34 mouse cellular contexts compared by ENCODE assay signal in the genomic region with DNA sequence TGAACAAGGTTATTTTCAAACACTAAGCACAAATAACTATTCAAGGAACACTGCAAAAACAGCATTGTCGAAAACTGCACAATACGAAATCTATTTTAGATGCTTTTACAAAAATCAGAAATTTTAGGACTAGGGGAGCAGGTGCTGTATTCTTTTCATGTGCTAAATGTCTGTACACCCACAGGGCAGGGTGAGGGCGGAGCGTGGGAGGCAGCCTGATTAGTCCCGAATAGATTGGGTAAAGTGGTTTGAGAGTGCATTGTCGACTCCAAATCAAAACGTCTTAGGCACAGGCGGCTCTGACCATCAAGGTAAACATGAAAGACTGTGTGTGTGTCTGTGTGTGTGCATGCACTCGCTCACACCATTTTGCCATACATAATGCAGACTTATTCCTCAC. TPM values are rescaled to one million over a fixed set of nuclear protein-coding genes. Genes with fewer than 3 reads are reported as not detected.
"Had no signal": no experiment of that assay in that cellular context is flagged by ENCODE, and none has a peak within 500 bp of the region (broad histone marks: within the 10 kb centered on the region; RNA-seq: fewer than 3 reads in every experiment).

No protein-coding gene starts in this region.

- H3K27me3 ChIP-seq: heart, embryonic 13.5 days; heart, embryonic 15.5 days; hindbrain, embryonic 12.5 days; limb, embryonic 12.5 days; liver, embryonic 13.5 days; liver, embryonic 15.5 days had no signal

- H3K4me1 ChIP-seq: limb, embryonic 12.5 days; liver, embryonic 13.5 days; liver, embryonic 15.5 days had no signal

- ATAC-seq: hindbrain, embryonic 16.5 days; inflammation-experienced regulatory T-cells, adult 6 months; intestine, embryonic 16.5 days; liver, postnatal 0 days had no signal

- H3K4me2 ChIP-seq: heart, embryonic 13.5 days; heart, embryonic 15.5 days; hindbrain, embryonic 12.5 days; hindbrain, embryonic 14.5 days; limb, embryonic 12.5 days; liver, embryonic 11.5 days; liver, embryonic 13.5 days; liver, embryonic 15.5 days had no signal

- H3K27ac ChIP-seq: gastrocnemius, adult 2 months; heart, adult 2 months; heart, embryonic 13.5 days; heart, embryonic 15.5 days; hindbrain, embryonic 10.5 days; hindbrain, embryonic 12.5 days; hindbrain, embryonic 14.5 days; left cerebral cortex, adult 2 months; limb, embryonic 10.5 days; limb, embryonic 12.5 days; liver, embryonic 13.5 days; liver, embryonic 15.5 days had no signal

- H3K9ac ChIP-seq: heart, embryonic 13.5 days; heart, embryonic 15.5 days; hindbrain, embryonic 12.5 days; hindbrain, embryonic 14.5 days; limb, embryonic 12.5 days; liver, embryonic 13.5 days; liver, embryonic 15.5 days; liver, postnatal 0 days had no signal

- DNase-seq: gastrocnemius, adult 2 months; gastrocnemius, postnatal 10 days; gastrocnemius, postnatal 25 days; heart, adult 2 months; heart, postnatal 14 days; heart, postnatal 4 days; kidney, adult 18-20 months; kidney, adult 8-10 months; kidney, postnatal 10 days; kidney, postnatal 25 days; kidney, postnatal 4 days; liver; liver, embryonic 13.5 days; liver, postnatal 0 days had no signal

- H3K9me3 ChIP-seq: heart, embryonic 13.5 days; heart, embryonic 15.5 days; hindbrain, embryonic 10.5 days; hindbrain, embryonic 12.5 days; limb, embryonic 10.5 days; limb, embryonic 12.5 days; liver, embryonic 13.5 days; liver, embryonic 15.5 days had no signal

- H3K4me3 ChIP-seq: gastrocnemius, adult 2 months; heart, adult 2 months; heart, embryonic 13.5 days; heart, embryonic 15.5 days; hindbrain, embryonic 10.5 days; hindbrain, embryonic 12.5 days; left cerebral cortex, adult 2 months; limb, embryonic 10.5 days; limb, embryonic 12.5 days; liver, embryonic 13.5 days; liver, embryonic 15.5 days had no signal

- H3K36me3 ChIP-seq: heart, embryonic 13.5 days; heart, embryonic 15.5 days; hindbrain, embryonic 10.5 days; hindbrain, embryonic 12.5 days; limb, embryonic 10.5 days; limb, embryonic 12.5 days; liver, embryonic 13.5 days; liver, embryonic 15.5 days had no signal

RNA-seq across cellular contexts. Expression of a gene that starts 20.0 kb away (rescaled TPM):
- total RNA-seq: gastrocnemius, adult 2 months; gastrocnemius, postnatal 10 days; gastrocnemius, postnatal 25 days; gastrocnemius, postnatal 4 days; granulocyte monocyte progenitor cell, adult 5-6 weeks; heart, adult 2 months; heart, postnatal 14 days; heart, postnatal 4 days had no signal
- polyA plus RNA-seq: frontal cortex, adult 2 months; heart, embryonic 13.5 days; heart, embryonic 15.5 days; heart, postnatal 0 days; hindbrain, embryonic 10.5 days; hindbrain, embryonic 12.5 days; hindbrain, embryonic 14.5 days; hindbrain, embryonic 16.5 days; inflammation-experienced regulatory T-cells, adult 6 months; kidney, embryonic 14.5 days; kidney, embryonic 16.5 days; limb, embryonic 10.5 days; limb, embryonic 12.5 days; limb, embryonic 14.5 days; liver, embryonic 11.5 days; liver, embryonic 13.5 days; liver, embryonic 15.5 days; liver, postnatal 0 days had no signal

RNA-seq across cellular contexts. Expression of a gene that starts 34.7 kb away (rescaled TPM):
- total RNA-seq: granulocyte monocyte progenitor cell, adult 5-6 weeks had no signal
